Mouse (Mus musculus) c-Kit-negative CD71-positive TER-119-positive erythroid progenitor cells, embryonic 14.5 days (primary cell): ENCODE results near the gene Adamtsl1.

Experiments
- DNase-seq: peaks from one replicate; pipeline ENCODE4 v3.0.0-alpha.2; 2013; ENCODE audit warnings: low read depth, low spot score

Adamtsl1 gene

GRCm38 (mm10) chr4:85920474-85920873, 406.5 kb downstream of the Adamtsl1 start:
- no peak for DNase-seq

- DNase-seq, result no peak
Measured at GRCm38 (mm10) chr4:85922741-85923140, 408.8 kb downstream of the Adamtsl1 start.

DNA sequence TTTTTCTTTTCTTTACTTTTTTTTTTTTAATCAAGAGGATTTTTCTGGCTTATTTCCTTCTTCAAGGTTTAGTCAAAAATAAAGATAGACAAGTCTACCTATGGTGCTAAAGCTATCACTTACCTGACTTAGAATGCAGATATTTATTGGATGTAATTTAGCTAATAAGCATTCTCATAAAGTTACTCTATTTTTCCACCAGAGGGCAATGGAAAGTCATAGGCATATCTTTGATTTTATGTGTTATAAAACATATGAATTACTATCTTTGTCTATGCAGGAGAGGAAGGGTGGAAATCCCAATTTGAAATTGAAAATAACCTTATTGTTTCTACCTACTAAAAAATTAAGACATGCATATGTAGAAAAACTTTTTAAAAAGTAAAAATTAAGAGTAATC, 418.2 kb downstream of the Adamtsl1 start:
- no peak for DNase-seq

DNA sequence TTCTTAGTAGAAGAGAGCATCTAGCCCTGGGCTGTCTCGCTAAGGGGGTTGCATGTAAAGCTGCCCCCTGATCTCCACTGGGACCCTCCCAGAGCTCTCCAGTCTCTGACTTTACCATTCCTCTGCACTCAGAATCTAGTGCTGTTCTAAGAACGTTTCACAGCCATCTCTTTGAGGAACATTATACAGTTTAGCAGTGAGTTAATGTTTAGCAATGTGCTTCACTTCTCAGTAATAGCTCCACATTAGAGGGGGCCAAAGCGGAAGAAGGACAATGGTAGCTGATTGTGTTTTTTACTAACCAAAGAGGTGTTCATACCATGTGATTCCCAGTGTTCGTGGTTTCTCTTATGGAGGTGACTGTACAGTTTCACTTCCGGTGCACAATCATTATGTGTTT, 425.5 kb downstream of the Adamtsl1 start:
- no peak for DNase-seq

DNA sequence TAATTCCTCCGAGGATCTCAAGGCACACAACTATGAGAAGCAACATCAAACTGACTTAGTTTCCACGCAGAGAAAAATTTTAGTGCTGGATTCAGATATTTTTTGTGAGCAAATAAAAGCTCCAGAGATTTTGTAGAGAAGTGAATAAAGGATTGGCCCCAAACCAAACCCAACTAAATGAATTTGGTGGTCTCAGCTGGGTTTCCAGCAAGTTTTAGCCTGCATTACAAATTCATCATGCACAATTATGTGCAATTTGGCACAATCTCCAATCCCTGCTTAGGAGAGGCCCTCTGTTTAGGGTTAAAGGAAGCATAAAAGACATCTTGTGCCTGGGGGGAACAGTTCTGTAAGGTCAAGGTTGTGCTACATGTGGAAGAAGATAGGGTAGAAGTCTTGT, 427.9 kb downstream of the Adamtsl1 start:
- no peak for DNase-seq

DNA sequence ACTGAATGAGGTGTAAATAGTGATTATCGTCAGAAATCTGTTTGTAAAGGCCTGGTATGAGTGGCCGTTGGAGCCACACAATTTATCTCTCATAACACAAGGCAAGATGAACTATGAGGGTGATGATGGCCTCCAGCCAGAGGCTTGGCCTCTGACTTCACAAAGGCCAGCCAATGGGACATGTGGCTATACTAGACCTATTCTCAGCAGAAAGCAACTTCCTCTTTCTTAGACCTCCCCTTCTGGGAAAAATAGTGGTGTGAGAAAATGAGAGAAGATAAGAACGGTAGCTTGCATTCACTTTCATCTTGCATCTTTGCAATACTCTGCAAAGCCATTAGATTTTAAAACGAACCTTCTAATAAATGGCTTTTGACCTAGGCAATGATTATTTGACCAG, 439.6 kb downstream of the Adamtsl1 start:
- no peak for DNase-seq

GRCm38 (mm10) chr4:85955387-85955786, 441.4 kb downstream of the Adamtsl1 start:
- no peak for DNase-seq

DNA sequence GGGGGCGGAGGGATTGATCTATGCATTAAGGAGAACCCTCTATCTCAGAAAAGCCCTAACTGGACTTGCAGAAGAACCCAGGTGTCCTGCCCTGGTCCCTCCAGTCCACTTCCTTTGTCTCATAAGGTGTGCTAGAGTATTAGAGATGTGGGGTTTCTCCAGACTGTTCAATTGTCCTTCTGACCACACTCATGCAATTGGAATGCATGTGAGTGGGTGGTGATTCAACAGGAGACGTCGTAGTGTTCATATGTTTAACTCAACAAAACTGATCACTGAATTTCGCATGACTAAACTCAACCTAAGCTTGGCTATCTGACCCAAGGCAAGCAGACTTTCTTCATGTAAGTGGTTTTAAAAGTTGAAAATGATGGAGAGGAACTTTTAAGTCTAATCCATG, 443.3 kb downstream of the Adamtsl1 start:
- DNase-seq, result no peak

DNA sequence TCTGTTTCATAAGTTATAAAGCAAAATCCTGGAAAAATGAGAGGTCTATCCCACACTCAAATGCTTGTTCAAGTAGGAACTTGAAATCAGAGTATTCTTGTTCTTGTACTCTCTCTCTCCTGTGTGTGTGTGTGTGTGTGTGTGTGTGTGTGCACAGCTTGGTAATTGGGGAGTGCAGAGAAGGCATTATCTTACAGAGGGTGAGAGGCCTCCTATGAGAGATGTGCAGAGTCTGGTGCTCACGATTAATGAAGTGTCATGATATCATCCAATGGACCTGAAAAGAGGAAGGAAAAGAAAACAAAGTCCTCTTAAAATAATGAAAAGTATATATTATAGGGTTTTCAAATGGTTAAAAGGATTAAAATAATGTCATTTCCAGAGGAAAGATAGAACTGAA, 443.9 kb downstream of the Adamtsl1 start:
- no peak for DNase-seq

DNA sequence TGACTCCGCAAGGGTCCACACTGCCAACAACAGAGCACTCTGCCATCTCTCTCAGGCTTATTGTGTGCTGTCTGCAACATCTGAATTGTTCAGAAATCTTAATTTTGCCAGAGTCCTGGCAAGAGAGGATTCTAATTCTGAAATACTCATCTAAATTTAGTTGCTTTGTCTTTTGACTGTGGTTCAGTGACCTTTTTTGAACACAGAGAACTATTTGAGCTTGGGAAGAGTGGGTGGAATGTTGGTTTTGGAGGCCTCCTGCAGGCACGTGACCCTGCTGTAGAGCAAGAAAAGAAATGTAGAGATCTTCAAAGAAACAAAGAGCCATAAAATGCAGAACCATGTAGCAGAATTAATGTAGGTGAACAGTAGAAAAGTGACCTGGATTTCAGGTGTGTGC, 445.0 kb downstream of the Adamtsl1 start:
- no peak for DNase-seq

DNA sequence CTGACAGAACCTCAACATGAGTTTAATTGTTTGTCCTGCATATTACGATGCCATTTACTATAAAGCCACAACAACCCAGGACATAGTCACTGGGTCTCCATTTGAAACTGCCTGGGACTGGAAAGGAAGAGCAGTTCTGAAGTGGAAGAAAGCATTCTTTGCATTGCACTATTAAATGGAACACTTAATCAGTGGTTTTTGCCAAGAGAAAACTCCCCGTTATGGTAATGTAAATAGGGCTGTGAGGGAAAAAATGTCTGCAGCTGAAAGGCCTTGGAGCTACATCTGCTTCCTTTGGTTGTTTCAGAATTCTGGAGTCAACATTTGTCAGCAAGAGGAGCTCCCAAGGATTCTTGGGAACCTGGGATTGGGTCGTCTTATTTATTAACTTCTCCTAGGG, 462.2 kb downstream of the Adamtsl1 start:
- DNase-seq, result no peak

DNA sequence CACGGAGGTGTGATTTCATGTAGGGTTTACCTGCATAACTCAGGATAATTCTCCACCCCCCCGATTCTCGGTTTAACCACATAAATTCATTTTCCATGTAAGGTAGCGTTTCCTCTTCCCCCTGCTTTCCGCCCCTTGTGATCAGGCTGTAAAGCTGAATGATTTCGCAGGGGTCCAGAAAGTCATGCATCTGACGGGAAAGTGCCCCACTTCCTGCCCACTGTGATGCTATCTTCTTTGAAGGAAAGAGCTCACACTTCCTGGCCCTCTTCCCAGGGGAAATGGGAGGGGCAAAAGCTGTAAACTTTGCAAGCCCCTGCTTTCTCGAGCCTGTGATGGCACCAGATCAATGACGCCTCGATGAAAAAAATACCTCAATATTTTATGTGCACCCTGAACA, 465.2 kb downstream of the Adamtsl1 start:
- DNase-seq, result no peak

DNA sequence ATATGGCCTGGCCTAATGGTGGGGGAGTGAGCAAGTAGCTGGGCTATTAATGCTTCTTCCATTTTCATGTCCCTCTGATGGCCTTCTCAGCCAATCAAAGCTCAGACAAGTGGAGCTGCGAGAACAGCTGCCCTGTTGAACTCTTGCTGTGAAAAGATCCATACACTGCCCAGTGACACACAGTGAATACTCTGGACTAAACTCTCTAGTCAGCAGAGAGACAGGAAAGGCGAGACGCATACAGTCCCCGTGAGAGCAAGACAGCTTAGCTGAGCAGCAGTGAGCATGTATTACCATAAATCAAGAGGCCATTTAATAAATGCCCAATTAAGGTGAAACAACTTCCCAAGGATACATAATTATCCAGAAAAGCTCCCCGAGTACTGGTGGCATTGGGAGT, 492.6 kb downstream of the Adamtsl1 start:
- no peak for DNase-seq

- no peak for DNase-seq
Measured at GRCm38 (mm10) chr4:86013640-86014039, 499.7 kb downstream of the Adamtsl1 start.

GRCm38 (mm10) chr4:86018928-86019327, 505.0 kb downstream of the Adamtsl1 start:
- no peak for DNase-seq

GRCm38 (mm10) chr4:86019586-86019985, 505.6 kb downstream of the Adamtsl1 start:
- DNase-seq, result no peak

- DNase-seq, result no peak
Measured at GRCm38 (mm10) chr4:86020372-86021090, 506.6 kb downstream of the Adamtsl1 start.

GRCm38 (mm10) chr4:86024573-86025160, 510.7 kb downstream of the Adamtsl1 start:
- no peak for DNase-seq

- DNase-seq, result no peak
Measured at GRCm38 (mm10) chr4:86029486-86029885, 515.5 kb downstream of the Adamtsl1 start.

DNA sequence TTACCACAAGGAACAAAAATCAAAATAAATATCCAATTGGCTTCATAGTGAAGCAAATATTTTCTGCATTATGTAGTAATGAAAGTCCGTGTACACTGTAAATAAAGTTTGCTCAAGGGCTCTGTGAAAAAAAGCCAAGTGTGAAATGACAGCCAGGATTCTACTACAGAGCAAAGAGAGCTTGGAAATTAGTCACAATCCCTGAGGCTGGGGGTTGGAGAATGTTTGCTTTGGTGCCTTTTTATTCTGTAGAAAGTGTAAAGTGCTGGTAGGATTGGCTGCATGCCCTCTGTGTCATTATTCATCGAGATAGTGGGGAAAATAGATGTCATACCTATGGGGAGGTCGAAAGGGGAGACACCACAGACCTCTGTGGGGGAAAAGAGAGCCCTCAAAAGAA, 516.2 kb downstream of the Adamtsl1 start:
- DNase-seq, result no peak

DNA sequence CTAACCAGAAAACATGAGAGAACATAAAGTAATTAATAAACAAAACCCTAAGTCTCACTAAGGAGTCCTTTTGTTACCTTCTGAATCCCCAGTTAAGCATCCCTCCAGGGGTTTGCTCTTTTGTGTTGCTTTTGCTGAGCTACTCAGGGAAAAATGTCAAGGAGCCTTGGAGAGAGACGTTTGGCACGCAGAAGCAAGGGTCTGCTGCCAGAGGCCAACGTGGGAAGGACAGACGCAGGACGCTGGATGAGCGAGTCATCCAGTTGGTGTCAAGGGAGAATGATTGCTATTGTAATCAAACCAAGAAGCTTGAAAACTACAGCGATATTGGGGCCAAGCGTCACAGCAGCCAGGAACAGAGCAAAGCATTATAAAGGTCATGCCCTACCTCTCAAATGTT, 517.1 kb downstream of the Adamtsl1 start:
- DNase-seq, result no peak

GRCm38 (mm10) chr4:86040921-86041320, 526.9 kb downstream of the Adamtsl1 start:
- DNase-seq, result no peak

DNA sequence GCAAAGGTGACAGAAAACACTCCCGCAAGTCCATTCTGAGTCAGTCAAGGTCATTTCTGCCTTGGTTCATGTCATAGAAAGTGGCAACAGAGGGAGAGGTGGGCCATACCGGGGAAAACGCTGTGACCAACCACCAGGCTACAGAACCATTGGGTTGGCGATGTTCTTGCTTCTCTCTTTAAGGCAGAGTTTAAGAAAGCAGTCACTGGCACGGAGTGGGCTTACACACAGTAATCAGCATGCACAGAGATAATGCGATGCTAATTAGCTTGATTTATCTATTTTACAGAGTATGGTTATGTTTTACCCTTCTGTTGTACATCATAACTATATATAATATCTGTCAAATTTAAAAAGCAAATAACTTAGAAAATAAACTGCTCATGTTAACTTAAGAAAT, 531.5 kb downstream of the Adamtsl1 start:
- DNase-seq, result no peak

GRCm38 (mm10) chr4:86045876-86046275, 531.9 kb downstream of the Adamtsl1 start:
- no peak for DNase-seq
